Mouse (Mus musculus) left cerebral cortex, adult 2 months (tissue): ENCODE data around the gene 6430550D23Rik. TPM values are rescaled to one million over a fixed set of nuclear protein-coding genes. Genes with fewer than 3 reads are reported as not detected.

Experiments
- DNase-seq, 2 experiments: peaks; one replicate each; pipeline ENCODE4 v3.0.0; 2021 to 2022; ENCODE audit warnings: low spot score in 2 of 2, mixed read lengths in 1 of 2; ENCODE audit errors: extremely low spot score in 1 of 2
- H3K27ac ChIP-seq: fragments of 200-600 bp; 2 replicates; pipeline ENCODE4 v1.8.1; 2022
- H3K4me3 ChIP-seq: fragments of 200-600 bp; 2 replicates; pipeline ENCODE4 v1.8.1; 2022
- CTCF ChIP-seq: fragments of 200-600 bp; IDR thresholded peaks from 2 replicates; pipeline ENCODE4 v1.8.1; 2022; ENCODE audit warnings: antibody characterized with exemption, mild to moderate bottlenecking, moderate library complexity
- intact Hi-C: fragments of 180-260 bp; cut with DNase I; formaldehyde crosslinking; loops from one replicate; pipeline ENCODE4 v1.15.1; 2025
- total RNA-seq, 2 experiments: library from RNA; stranded (reverse); gene quantifications; 2 replicates each; pipeline ENCODE4 v1.2.3; 2021

Gene 6430550D23Rik
- total RNA-seq, 2 experiments from 2014 or later: 1.4 to 2.0 TPM

DNA sequence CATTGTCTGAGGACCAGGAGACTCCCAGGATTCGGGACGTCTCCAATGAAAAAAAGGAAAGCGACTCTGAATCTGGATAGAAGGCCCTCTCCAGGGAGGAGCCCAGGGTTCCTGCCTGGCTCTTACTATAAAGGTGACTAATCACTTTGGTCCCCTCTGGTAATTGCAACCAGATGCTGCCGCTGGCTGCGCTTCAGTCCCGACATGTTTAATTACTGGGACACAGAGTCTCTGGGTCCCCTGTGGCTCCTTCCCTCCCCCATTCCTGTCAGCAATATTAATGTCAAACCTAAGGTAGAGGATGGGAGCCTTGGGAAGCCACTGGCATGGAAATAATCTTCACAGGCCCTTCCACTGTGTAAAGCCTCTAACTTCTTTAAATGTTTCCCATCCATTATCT lies 58.4 kb downstream of the 6430550D23Rik start:
- Histone ChIP-seq H3K27ac (no peak overlapping the region), H3K4me3 (no peak overlapping the region)
- no peak for DNase-seq
- intact Hi-C loops: no loop called here
- no peak for TF ChIP-seq CTCF

DNA sequence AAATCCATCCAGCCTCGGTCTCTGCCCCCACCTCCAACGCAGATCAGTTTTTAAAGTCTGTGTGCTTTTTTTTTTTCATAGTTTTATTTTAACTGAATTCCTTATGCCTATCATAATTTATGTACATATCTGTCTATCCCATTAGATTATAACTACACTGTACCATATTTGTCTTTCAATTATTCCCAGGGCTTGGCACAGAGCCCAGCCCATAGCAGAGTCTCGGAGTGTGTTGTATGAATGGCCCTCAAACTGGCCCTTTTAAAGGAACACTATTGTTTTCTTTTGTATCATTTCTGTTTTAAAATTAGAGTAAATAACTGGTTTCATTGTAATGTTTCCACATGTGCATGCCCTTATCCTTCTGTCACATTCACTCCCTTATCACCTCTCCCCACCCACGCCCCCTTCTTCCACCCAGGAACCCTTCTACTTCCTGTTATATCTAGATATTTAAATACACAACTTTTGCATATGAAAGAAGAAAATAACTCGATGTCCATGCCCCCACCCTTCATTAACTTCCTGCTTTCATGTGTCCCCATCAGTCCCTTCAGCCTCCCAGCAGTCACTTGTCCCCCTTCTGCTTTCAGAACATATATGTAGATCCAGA lies 60.3 kb downstream of the 6430550D23Rik start:
- no peak overlapping the region for H3K4me3 ChIP-seq
- intact Hi-C loops: no loop called here
- no peak overlapping the region for H3K27ac ChIP-seq
- no peak for TF ChIP-seq CTCF
- no peak for DNase-seq

DNA sequence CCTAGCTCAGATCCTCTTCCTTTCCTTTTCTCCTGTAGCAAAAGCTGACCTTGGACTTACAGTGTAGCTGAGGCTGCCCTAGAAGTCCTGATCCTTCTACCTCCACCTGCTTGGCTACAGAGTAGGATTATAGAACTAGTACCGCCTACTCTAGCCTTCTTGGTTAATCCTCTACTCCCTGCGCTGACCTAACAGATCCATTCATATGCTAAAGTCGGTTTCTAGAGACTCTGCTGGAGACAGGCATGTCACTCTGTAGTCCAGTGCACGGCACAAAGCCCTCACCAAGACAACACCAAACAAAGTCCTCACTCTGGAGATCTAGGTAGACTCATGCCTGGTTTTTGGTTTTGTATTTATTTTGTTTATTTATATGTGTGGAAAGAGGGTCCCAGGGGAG lies 61.3 kb downstream of the 6430550D23Rik start:
- H3K4me3 ChIP-seq: no peak overlapping the region
- no peak overlapping the region for H3K27ac ChIP-seq
- TF ChIP-seq CTCF: no peak
- intact Hi-C loops: loop anchor here (1.0 kb wide), 1 partner anchor 98 kb away; no protein-coding TSS in a partner anchor
- no peak for DNase-seq

GRCm38 (mm10) chr2:155946069-155946468 lies 61.7 kb downstream of the 6430550D23Rik start:
- DNase-seq: peak; percentile 53 to 69
- intact Hi-C loops: loop anchor here (1.0 kb wide), 1 partner anchor 98 kb away; no protein-coding TSS in a partner anchor
- peak; percentile 89 for TF ChIP-seq CTCF
- Histone ChIP-seq H3K27ac (no peak overlapping the region), H3K4me3 (no peak overlapping the region)

GRCm38 (mm10) chr2:155945580-155945979 lies 62.2 kb downstream of the 6430550D23Rik start:
- TF ChIP-seq CTCF: no peak
- no peak for DNase-seq

GRCm38 (mm10) chr2:155945124-155945523 lies 62.7 kb downstream of the 6430550D23Rik start, which contains the start of gene Gdf5:
Gdf5 (minus strand) TSS chr2:155945367.
- TF ChIP-seq CTCF: no peak
- DNase-seq: peak; percentile 33 to 38
- intact Hi-C loops: no loop called here
- Histone ChIP-seq H3K27ac (no peak within 1 kb of the TSS), H3K4me3 (0 out of 2 replicates have a peak within 1 kb of the TSS, but pooled peaks have one; percentile 6)

More at GRCm38 (mm10) chr2:155945580-155945979, 62.2 kb downstream of the 6430550D23Rik start:
- Histone ChIP-seq H3K4me3 (no peak overlapping the region), H3K27ac (no peak overlapping the region)
- intact Hi-C loops: no loop called here

GRCm38 (mm10) chr2:155944685-155945084 lies 63.1 kb downstream of the 6430550D23Rik start:
- 0 out of 2 replicates have a peak overlapping the region, but pooled peaks have one; percentile 6 for H3K4me3 ChIP-seq
- no peak for TF ChIP-seq CTCF
- no peak for DNase-seq
- H3K27ac ChIP-seq: no peak overlapping the region
- intact Hi-C loops: no loop called here

DNA sequence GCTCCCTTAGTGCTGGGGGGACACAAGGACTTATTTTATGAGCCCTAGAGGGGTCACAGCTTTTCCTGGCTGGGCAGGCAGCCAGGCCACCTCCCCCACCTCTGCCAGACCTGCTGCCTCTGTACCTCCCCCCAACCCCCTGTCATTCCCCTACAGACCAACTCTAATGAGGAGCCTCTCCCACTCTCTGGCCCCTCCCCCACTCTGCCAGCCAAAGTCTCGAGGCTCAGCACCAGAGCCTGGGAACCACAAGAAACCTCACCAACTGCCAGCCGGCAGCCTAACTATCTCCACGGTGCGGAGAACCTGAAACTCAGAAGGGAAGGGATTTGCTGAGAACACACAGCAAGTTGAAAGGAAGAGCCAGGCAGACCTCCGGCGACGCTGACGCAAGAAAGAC lies 64.3 kb downstream of the 6430550D23Rik start:
- no peak overlapping the region for H3K4me3 ChIP-seq
- TF ChIP-seq CTCF: no peak
- no peak for DNase-seq
- intact Hi-C loops: no loop called here
- H3K27ac ChIP-seq: no peak overlapping the region

GRCm38 (mm10) chr2:155941697-155942442 lies 65.9 kb downstream of the 6430550D23Rik start:
- intact Hi-C loops: no loop called here
- TF ChIP-seq CTCF: no peak
- no peak overlapping the region for H3K4me3 ChIP-seq
- DNase-seq: no peak
- no peak overlapping the region for H3K27ac ChIP-seq

GRCm38 (mm10) chr2:155940681-155941080 lies 67.1 kb downstream of the 6430550D23Rik start, which contains the start of gene Gm15557:
Gm15557 (plus strand) TSS chr2:155940728.
- intact Hi-C loops: no loop called here
- DNase-seq: no peak
- no peak within 1 kb of the TSS for H3K4me3 ChIP-seq
- no peak for TF ChIP-seq CTCF
- no peak within 1 kb of the TSS for H3K27ac ChIP-seq

DNA sequence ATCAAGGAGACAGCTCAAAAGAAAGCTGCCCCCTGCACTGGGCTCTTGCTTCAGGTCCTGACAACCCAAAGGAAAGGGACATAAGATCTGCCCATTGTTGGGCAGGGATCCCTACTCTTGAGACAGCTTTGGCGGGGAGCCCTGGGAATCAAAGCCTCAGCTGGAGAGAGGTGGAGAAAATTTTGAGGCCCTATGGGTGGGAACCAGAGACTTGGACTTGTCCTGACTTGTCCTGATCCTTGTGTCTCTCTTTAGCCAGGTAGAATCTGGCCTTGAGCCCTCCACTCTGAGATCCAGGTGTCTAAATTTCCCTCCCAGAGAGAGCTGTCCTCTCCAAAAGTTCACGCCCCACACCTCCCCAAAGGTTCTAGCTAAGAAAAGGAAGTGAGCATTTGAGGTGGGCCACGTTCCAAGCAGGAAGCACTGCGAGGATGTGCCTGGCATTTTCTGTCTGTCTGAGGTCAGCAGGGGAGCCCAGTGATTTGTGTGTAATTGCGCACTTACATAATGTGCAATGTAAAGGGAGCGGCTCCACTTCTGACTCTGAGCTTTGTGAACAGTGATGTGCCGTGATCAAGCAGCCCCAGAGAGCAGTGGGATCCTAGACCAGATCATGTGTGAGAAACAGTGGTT lies 67.8 kb downstream of the 6430550D23Rik start:
- DNase-seq: no peak
- intact Hi-C loops: no loop called here
- no peak overlapping the region for H3K4me3 ChIP-seq
- H3K27ac ChIP-seq: no peak overlapping the region
- no peak for TF ChIP-seq CTCF
